Mouse (Mus musculus) T-cell, adult 2 months (primary cell): ENCODE data around the gene Wwox.

ENCODE experiments used
- DNase-seq: peaks from one replicate; pipeline ENCODE4 v3.0.0; 2022; ENCODE audit warnings: low spot score

Gene Wwox

DNA sequence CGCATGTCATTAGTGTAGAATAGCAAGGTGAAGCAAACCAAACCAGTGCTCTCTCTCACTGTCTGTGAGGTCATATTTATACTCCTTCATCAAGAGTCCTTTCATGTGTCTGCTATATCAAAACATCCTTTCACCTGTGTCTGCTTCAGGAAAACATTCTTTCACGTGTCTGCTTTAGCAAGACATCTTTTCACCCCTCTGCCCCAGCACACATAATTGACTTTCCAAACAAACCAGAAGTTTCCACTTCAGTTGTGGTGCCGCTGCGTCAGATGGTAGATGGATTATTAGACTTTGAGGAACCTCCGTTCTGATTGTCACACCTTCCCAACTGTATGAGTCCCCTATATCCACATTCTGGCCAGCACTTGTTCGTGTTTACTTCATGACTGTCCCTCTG, 429.9 kb downstream of the Wwox start:
- peak; percentile 72 for DNase-seq

DNA sequence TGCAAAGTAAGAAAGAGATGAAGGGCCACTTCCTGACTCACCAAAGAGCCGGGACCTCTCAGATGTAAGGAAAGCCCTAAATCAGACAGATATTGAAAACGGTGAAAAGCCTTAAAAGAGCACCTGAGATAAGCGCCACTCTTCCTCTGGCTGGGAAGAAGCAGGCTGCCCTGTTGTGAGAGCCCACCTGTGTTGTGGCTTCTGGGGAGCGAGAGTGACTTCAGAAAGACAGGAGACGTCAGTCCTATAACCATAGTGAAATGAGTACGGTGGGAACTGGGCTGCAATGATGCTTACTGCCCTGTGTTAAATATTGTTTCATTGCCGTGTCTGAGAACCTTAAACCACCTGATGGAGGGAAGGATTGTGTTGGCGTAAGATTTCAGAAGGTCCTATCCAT, 431.0 kb downstream of the Wwox start:
- peak; percentile 47 for DNase-seq

DNA sequence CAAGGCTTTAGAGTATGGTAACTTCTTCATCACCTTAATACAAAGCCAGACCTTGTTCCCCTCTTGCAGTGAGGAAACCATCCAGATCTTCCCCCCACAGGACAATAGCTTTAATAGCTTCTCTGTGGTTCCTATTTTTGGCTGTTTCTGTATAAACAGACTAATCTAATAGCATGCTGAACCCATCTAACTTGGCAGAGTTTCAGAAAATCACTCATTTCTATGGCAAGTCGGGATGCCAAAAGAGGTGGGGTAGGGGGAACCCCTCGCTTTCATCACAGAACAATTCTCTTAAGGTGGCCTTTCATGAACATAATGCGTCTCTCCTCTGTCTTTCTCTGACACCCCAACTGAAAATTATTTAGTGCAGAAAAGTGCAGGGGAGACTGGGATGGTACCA, 433.0 kb downstream of the Wwox start:
- no peak for DNase-seq

DNA sequence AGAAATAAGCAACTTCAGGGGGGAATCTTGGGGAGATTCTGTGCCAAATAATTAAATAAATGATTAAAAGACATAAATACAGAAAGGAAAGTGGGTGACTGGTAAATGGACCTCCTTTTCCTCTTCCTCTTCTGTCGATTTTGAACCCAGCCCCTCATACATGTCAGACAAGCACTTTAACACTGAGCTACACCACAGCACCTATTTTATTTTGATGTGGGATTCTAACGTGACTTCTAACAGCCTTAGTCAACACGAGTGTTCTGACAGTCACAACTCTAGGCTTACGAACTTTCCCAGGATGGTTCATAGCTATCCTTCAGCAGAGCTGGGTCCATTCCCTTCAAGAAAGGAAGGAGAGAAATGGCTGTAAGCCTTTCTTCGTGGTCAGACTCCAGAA, 435.7 kb downstream of the Wwox start:
- peak; percentile 66 for DNase-seq

DNA sequence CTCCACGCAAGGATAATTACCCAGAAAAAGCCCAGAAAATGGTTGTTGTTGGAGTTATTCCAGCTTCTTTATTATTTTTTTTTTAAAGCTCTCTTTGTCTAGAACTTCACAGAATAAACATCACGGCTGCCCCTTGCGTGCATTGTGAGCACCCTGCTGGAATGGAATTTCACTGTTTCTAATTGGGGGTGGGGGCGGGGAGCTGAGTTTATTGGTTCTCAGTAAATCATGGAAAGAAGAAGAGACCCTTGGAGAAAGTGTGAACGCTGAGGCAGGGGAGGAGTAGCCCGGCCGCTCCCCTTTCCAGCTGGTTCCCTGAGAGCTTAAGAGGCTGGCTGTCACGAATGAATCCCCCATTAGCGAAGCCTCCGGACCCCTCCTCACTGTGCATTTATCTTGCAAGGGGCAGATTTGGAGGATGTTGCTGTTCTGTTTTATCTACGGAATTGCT, 436.7 kb downstream of the Wwox start:
- DNase-seq: no peak

DNA sequence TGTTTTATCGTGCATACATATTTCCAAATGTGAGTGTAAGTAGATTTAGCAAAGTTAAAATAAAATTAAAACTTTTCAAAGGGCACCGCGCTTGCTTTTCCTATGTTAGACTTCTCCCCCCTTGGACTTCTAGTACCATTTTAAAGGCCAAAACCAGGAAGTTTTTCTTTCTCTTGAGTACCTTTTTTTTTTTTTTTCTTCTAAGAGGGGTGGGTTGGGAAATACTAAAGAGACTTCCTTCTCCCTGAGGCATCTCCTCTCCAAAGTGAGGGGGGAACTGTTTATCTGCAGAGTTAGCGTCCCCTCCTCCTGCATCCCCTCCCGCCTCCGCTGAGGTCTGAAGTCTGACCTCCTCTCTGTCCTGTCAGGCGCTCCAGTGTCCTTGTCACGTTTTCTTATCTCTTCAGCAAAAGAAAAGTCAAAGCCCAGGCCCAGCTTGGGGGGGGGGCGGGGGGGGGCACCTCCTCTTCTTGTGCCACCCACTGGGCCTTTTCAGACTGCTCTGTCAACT, 437.3 kb downstream of the Wwox start:
- no peak for DNase-seq

DNA sequence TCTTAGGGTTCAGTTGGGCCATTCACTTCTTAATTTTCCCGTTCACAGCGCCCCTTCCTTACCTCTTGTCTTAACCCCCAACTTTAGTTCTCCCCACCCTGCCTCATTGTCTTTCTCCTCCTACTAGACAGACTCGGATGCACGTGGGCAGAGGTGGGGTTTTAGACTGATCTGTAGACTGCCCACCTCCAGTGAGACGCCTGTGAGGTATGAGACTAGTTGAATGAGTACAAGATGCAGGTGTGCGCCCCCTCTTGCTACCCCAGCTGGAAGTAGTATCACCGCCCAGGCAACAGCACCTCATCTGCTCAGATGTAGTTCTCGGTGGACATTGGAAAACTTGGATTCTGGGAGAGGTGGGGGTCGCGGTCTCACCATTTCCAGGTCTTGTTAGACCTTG, 437.8 kb downstream of the Wwox start:
- DNase-seq: no peak

DNA sequence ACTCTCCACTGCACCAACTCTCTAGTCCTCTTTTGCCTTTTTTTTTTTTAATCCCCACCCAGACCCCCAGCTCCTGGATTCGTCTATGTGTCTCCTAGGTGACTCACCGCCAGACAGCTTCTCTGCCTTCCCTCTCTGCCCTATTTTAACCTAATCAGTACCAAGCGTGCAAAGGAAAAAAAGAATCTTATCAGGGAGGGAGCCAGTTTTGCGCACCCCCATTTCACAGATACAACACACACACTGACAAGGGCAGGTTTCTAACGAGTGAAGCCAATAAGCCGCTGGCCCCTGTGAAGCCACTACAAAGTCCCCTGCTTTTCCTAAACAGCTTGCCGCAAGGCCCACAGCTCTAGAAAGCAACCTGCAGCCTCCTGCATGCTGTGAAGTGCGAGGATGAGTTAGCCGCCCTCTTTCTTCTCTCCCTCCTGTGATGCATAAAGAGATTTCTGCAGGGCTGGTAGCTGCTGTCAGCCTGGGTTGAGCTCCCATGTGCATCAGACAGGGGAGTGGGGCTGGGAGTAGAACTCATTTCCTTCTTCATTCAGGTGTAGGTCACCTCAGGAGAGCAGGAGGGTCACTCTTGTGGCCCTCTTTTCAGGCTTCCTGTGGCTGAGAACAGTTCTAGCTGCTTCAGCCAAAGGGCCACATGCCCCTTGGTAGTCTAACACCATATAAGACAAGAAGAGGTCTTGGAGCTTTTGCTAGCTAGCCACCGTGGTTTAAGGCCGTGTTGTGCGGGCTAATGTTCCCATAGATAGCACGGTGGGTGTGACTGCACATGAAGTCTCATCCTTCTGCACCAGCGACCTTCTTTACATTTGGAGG, 439.2 kb downstream of the Wwox start:
- DNase-seq: peak; percentile 32

DNA sequence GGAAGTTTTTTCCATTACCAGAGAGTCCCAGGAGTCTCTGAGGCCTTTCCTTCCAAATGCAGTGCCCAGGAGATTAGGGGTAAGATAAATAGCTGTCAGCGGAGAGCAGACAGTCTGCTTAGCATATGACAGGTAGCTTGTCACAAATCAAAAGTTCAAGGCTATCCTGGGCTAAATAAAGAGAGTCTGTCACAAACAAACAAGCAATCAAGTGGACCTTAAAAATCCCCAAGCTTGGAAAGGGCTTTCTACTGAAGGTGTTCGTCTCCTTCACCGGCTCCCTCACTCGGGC, 439.8 kb downstream of the Wwox start:
- no peak for DNase-seq

DNA sequence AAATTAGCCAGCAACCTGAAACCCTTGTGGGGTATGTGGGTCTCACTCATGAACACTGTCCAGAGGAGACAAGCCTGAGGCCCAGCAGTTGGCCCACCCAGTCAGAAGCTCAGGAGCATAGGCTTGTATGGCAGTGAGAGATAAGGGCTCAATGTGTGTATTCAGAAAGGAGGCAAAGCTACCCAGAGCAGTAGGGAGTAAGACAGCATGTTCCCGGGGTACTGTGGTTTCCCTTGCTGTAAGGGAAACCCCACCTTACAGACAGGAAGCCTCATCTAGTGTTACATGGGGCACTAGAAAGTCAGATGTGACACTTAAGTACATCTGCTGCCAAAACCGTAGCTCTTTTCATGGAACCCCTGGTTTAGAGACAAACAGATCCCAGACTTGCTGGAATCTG, 440.2 kb downstream of the Wwox start:
- peak; percentile 81 for DNase-seq

DNA sequence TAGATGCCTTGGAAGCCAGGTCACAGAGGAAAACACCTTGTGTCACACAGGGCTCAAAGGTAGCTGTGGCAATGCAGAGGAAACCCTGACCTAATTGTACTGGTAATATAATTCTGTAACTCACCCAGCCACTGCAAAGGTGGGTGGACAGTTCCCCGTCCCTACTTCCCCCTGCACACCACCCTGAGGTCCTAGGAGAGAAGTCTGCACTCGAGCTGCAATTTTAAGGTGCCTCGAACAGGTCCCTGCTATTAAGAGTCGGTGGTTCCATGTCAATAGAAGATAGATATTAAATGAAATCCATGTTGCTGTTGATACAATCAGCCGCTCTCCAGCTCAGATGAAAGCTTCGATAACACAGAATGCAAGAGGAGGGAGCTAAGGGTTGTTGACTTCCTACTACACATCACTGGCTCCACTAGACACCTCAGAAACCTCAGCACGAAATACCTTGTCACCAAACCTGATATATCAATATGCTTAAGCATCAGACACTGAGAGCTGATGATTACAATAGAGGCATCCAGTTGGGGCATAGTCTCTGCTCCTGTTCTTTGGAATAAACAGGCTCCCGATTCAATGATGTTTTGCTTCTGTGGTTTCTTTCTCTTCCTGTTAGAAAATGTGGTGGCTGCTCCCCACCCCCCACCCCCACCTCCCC, 441.1 kb downstream of the Wwox start:
- peak; percentile 71 for DNase-seq

DNA sequence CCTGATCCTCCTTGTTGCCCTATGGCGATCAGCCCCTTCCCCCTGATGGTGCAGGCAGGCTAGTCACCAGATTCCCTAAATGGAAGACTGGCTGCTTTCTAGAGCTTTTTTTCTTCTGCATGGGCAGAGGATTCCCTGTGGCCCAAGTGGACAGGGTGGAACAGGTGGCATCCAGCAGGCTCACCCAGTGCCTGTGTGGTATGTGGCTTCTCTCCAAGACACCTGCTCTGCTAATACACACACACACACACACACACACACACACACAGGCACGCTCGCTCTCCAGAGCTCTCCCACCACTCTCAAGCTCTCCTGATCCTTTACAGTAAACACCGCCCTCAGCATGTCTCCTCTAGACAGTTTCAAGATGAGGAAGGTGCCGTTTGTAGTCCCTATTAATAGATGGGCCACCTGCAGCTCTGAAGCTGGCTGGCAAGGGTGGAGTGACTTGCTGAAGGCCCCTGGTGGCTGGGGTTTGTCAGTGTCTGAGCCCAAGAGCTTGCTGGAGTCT, 442.5 kb downstream of the Wwox start:
- peak; percentile 74 for DNase-seq

DNA sequence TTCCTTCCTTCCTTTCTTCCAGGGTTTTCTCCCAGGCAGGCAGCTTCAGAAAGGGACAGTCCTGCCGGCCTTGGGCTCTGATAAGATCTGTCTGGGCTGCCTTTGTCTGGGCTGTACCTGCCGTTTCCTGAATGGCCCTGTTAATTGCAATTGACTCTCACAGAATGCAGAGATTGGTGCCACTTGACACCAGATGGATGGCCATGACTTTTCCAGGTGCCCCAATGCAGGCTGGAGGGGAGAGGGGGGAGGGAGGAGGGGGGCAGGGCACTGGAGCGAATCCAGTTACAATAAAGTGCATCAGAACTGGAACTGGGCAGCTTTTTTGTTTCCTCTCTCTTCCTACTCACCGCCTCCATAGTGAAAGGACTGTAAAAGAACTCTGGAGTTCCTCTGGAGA, 443.0 kb downstream of the Wwox start:
- no peak for DNase-seq

DNA sequence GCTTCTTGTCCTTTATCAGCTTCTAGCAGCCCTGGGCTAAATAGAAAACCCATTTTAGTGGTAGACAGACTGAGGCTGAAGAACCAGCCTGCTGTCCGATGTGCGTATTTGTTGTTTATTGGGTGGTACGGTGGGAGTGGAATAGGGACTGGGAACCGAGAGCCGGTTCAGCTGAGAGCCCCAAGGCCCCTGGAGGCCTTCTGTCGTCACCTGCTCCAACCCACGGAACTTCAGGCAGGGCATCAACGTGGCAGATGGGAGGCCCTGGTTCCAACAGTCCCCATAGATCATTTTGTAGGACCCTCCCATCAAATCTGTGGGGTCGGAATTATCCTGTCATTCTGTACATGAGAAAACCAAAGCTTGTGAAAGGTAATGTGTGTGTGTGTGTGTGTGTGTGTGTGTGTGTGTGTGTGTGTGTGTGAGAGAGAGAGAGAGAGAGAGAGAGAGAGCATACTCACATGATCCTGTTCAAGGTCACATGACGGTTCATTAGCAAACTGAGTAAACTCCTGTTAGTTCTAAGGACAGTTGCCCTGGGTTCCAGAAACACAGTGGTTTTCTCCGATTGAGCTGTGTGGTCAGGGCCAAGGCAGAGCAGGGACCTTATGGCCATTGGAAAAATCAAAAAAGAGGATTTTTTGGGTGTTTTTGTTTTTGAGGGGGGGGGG, 443.6 kb downstream of the Wwox start:
- no peak for DNase-seq

DNA sequence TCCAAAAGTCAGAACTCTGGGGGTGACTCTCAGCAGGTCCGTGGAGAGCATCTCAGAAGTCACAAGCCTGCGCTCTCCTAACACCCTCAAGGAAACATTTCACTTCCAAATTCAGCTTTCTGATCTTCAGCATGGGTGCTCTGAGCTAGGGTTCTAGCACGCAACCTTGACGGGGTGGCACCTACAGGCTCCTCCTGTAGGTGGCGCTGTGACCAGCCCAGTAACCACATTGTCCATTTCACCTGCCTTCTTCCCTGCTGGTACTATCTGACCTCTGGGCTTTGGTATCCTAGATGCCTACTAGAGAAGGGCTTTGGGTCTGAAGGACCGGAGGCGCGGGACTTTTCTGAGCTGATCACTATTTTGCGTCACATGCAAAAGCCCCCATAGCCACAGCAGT, 444.5 kb downstream of the Wwox start:
- DNase-seq: peak; percentile 21

DNA sequence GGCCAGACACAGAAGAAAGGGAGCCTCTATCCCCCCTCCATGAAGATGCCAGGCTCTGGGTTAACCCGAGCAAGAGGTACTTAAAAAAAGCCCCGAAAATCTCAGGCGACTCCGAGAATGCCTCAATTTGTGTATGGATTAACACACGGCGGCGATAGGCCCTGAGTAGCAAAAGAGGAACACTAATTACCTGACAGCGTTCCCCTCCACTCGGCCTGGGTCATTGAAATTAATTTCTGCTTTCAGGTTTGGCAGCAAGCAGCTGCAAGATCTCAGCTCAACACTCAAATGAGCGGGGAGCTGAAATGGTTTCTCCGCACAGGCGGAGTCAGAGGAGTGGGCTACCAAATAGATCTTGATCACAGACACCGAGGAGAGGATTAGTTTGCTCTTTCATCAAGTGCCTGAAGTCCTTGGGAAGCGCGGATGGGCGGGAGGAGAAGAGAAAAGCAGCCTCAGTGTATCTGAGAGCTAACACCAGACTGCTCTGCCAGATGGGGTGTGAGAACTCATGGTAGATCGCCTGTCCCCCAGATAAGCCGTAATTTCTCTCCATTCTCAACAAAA, 445.7 kb downstream of the Wwox start:
- no peak for DNase-seq

DNA sequence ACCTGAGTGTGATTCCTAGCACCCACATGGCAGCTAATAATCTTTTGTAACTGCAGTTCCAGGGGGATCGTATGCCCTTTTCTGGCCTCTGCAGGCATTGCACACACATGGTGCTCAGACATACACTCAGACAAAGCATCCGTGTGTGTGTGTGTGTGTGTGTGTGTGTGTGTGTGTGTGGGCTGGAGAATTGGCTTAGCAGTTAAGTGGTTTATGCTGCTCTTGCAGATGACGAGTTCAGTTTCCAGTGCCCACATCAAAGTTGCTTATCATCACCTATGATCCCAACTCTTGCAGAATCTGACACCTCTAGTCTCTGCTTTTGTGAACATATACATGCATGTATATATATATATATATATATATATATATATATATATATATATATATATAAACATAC, 448.9 kb downstream of the Wwox start:
- peak; percentile 62 for DNase-seq

DNA sequence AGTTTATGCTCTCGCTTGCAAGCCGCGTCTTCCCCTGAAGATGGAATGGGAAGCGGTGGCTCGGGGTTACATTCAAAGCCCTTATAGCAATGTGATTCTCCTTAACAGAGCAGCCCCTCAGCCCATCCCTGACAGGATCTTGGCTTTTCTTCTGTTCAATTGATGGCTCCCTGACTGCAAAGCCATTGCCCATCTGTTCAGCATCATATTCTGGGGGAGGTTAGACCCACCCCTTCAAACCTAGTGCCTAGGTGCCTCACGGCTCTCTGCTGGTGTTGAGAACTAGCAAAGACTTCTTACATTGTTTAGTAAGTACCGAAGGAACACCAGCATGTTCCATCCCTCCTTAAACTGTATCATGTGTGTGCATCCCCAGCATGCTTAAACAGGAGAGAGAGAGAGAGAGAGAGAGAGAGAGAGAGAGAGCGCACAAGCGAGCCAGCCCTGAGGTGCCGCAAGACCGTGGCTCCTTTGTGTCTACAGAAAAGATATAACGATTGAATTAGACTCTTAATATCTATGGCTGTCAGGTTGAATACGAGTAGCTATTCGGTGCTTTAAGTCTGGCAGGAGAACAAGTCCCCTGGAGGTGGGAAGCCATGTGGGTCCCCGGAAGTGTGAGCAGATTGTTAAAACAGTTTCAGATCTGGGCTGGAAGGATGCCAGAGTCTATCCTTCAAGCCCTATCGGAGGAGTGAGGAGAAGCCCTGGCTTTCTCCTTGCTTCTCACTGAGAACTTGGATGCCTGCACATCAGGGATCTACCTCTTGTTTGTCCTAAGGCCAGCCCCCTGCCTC, 450.3 kb downstream of the Wwox start:
- peak; percentile 50 for DNase-seq

DNA sequence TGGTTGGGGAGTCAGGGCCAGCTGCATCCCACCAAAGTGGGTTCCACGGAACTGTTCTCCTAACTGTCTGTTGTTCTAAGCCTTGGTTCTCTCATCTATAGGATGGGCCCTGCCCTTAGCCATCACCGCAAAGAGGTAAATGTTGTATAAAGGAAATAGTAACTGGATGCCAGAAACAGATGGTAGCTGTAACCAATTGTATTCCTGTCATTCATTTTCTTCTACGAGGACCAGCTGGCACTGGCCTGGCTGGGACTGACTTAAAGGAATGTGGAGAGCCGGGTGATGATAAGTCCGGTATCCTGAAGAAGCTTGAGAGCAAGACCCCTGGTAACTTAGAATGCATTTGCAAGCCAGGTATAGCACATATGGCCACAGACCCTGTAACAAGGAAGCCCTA, 451.0 kb downstream of the Wwox start:
- DNase-seq: peak; percentile 6

DNA sequence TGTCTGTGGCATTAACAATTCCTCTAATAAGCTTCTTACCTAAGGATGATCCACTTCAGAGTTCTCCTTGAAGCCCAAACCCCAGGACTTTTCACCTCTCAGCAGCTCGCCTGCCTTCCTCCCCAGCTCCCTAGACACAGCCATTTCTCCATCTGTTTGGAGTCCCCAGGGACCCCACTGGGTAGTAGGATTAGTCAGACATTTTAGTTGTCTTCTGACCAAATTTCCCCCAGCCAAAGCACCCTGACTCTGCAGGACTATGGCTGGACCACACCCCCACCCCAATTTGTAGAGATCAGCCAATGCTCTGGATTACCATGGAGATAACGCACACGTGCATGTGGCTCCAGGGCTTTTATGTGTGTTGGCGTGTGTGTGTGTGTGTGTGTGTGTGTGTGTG, 451.8 kb downstream of the Wwox start:
- no peak for DNase-seq

DNA sequence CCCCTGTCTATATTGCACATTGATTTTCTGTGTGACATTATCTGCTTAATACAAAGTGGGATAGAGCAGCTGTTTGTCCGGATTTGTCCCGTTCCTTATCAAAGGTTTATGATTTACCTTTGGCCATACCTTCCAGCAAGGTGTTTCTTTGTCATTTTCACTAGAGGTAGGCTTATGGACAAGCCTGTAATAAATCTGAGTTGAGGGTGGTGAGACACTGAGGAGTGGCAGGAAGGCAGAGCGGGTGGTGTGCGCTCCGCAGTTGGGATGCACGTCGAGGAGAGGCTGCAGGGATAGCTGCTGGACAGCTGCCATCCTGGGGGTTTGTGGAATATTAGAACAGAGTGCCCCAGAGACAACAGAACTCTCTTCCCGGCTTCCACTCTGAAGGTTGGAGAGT, 458.0 kb downstream of the Wwox start:
- no peak for DNase-seq

DNA sequence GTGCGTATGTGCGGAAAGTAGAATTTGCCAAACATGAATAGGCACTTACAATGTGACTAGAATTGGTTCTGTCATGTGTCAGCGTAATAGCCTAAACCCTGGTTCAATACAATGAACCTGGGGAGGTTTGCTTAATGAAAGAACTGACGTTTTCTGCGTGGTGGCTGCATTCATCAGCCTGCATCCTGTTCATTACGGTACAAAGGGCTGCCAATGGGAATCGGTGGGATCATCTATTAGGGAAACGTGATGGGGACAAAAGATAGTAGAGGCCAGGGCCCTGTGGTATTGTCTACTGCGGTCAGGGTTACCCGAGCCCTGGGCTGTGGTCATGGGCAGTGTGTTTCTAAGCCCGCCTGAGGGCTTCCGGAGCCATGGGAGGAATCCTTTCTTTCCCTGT, 459.7 kb downstream of the Wwox start:
- no peak for DNase-seq
